Mouse (Mus musculus) midbrain, embryonic 10.5 days (tissue): Measurements from ENCODE around the gene Amph. TPM values are rescaled to one million over a fixed set of nuclear protein-coding genes. Genes with fewer than 3 reads are reported as not detected.
"Not testable (repeated sequence)": the region's sequence is repeated elsewhere in the genome, so short reads cannot be mapped to it uniquely, and the experiment has no call there.

ENCODE experiments used
- DNase-seq: peaks from one replicate; pipeline ENCODE4 v3.0.0-alpha.2; 2017; ENCODE audit warnings: low spot score
- H3K27ac ChIP-seq: fragments of 300-500 bp; sonication (generic); replicated peaks from 2 replicates; pipeline ENCODE4 v1.5.1; 2016; ENCODE audit warnings: mild to moderate bottlenecking
- H3K27me3 ChIP-seq: fragments of 300-500 bp; sonication (generic); 2 replicates; pipeline ENCODE4 v1.6.1; 2016; ENCODE audit warnings: low read depth, mild to moderate bottlenecking; ENCODE audit not compliant: poor library complexity, severe bottlenecking
- H3K36me3 ChIP-seq: fragments of 300-500 bp; sonication (generic); 2 replicates; pipeline ENCODE4 v1.6.1; 2016; ENCODE audit warnings: mild to moderate bottlenecking, moderate library complexity
- H3K4me1 ChIP-seq: fragments of 300-500 bp; sonication (generic); 2 replicates; pipeline ENCODE4 v1.6.1; 2016
- H3K4me3 ChIP-seq: fragments of 300-500 bp; sonication (generic); 2 replicates; pipeline ENCODE4 v1.5.1; 2016; ENCODE audit warnings: mild to moderate bottlenecking, moderate library complexity
- H3K9me3 ChIP-seq: fragments of 300-500 bp; sonication (generic); replicated peaks from 2 replicates; pipeline ENCODE4 v1.6.1; 2016; ENCODE audit warnings: mild to moderate bottlenecking
- WGBS: fragments of 180-500 bp; shearing (Covaris S2); methylation state at CpG from one replicate; pipeline ENCODE4 v1.1.7; 2016; 5-methylcytosine and 5-hydroxymethylcytosine counted together
- polyA plus RNA-seq: library from polyadenylated mRNA; unstranded; fragments of >200 nt; fragmentation: Nextera tagmentation; extraction: Ambion mirVana; gene quantifications from 2 replicates; pipeline ENCODE4 v1.2.1, GENCODE M21; 2016

Gene Amph
- 4.9 and 7.3 TPM in 2 replicates for polyA plus RNA-seq

- under 1% methylated on average over 70 of the region's 70 CpGs for WGBS
- peak; percentile 84 for DNase-seq
- Histone ChIP-seq H3K4me1 (peaks cover 22% of the 10 kb centered on the region), H3K9me3 (no peaks in the 10 kb centered on the region), H3K27me3 (peaks cover 38% of the 10 kb centered on the region), H3K36me3 (no peaks in the 10 kb centered on the region), H3K27ac (peak within 1 kb of the TSS; percentile 85), H3K4me3 (peak within 1 kb of the TSS; percentile 78)
Observed at GRCm38 (mm10) chr13:18948171-18949028, at the start of gene Amph. Gene Amph, plus strand, starts transcription at chr13:18948205.

- Histone ChIP-seq H3K9me3 (no peaks in the 10 kb centered on the region; the same call in 1 of the 2 replicates), H3K4me1 (no peaks in the 10 kb centered on the region), H3K27ac (no peak overlapping the region), H3K4me3 (no peak overlapping the region), H3K36me3 (no peaks in the 10 kb centered on the region), H3K27me3 (no peaks in the 10 kb centered on the region)
- no peak for DNase-seq
- WGBS: 92% methylated on average over 6 of the region's 6 CpGs
Observed at GRCm38 (mm10) chr13:18903623-18904022, 44.4 kb upstream of the Amph start.

- Histone ChIP-seq H3K27me3 (no peaks in the 10 kb centered on the region), H3K4me1 (no peaks in the 10 kb centered on the region), H3K9me3 (no peaks in the 10 kb centered on the region), H3K36me3 (no peaks in the 10 kb centered on the region), H3K4me3 (no peak overlapping the region), H3K27ac (no peak overlapping the region)
- 90% methylated on average over 4 of the region's 4 CpGs for WGBS
- DNase-seq: no peak
Observed at GRCm38 (mm10) chr13:18914774-18915173, 33.2 kb upstream of the Amph start.

GRCm38 (mm10) chr13:18933191-18933590 is 14.8 kb upstream of the Amph start:
- DNase-seq, H3K36me3 ChIP-seq: not testable (repeated sequence)
- WGBS: 94% methylated on average over 1 of the region's 2 CpGs

GRCm38 (mm10) chr13:18947686-18948085 is 319 bp upstream of the Amph start:
- no peaks in the 10 kb centered on the region for H3K9me3 ChIP-seq
- peak overlapping the region; percentile 78 for H3K4me3 ChIP-seq
- H3K36me3 ChIP-seq: no peaks in the 10 kb centered on the region
- H3K4me1 ChIP-seq: peaks cover 18% of the 10 kb centered on the region
- 22% methylated on average over 5 of the region's 5 CpGs for WGBS
- H3K27ac ChIP-seq: peak overlapping the region; percentile 85
- H3K27me3 ChIP-seq: peaks cover 38% of the 10 kb centered on the region
- peak; percentile 12 for DNase-seq

More at GRCm38 (mm10) chr13:18933191-18933590, 14.8 kb upstream of the Amph start:
- not testable (repeated sequence) for H3K4me1 ChIP-seq, H3K27me3 ChIP-seq, H3K4me3 ChIP-seq, H3K9me3 ChIP-seq, H3K27ac ChIP-seq

GRCm38 (mm10) chr13:18949029-18949350 is 985 bp downstream of the Amph start:
- H3K4me1 ChIP-seq: peaks cover 25% of the 10 kb centered on the region
- no peak for DNase-seq
- peak overlapping the region; percentile 78 for H3K4me3 ChIP-seq
- H3K27me3 ChIP-seq: peaks cover 38% of the 10 kb centered on the region
- 13% methylated on average over 5 of the region's 5 CpGs for WGBS
- no peaks in the 10 kb centered on the region for H3K9me3 ChIP-seq
- no peaks in the 10 kb centered on the region for H3K36me3 ChIP-seq
- H3K27ac ChIP-seq: no peak overlapping the region

- H3K4me3 ChIP-seq: peak overlapping the region; percentile 78; the same call in 1 of the 2 replicates
- no peaks in the 10 kb centered on the region for H3K36me3 ChIP-seq
- 71% methylated on average over 11 of the region's 11 CpGs for WGBS
- no peak for DNase-seq
- no peak overlapping the region for H3K27ac ChIP-seq
- H3K9me3 ChIP-seq: no peaks in the 10 kb centered on the region
- peaks cover 25% of the 10 kb centered on the region for H3K4me1 ChIP-seq
- H3K27me3 ChIP-seq: peaks cover 38% of the 10 kb centered on the region
Observed at GRCm38 (mm10) chr13:18949626-18950200, 1.7 kb downstream of the Amph start.

- Histone ChIP-seq H3K36me3 (no peaks in the 10 kb centered on the region), H3K4me1 (peaks cover 18% of the 10 kb centered on the region), H3K27me3 (peaks cover 21% of the 10 kb centered on the region), H3K9me3 (no peaks in the 10 kb centered on the region), H3K27ac (no peak overlapping the region), H3K4me3 (no peak overlapping the region)
- WGBS: 89% methylated on average over 4 of the region's 4 CpGs
- no peak for DNase-seq
Observed at GRCm38 (mm10) chr13:18953575-18953974, 5.6 kb downstream of the Amph start.

- Histone ChIP-seq H3K27me3 (no peaks in the 10 kb centered on the region), H3K27ac (no peak overlapping the region), H3K9me3 (no peaks in the 10 kb centered on the region), H3K36me3 (no peaks in the 10 kb centered on the region), H3K4me3 (no peak overlapping the region), H3K4me1 (0 out of 2 replicates have a peak, but pooled peaks cover 7% of the 10 kb centered on the region)
- DNase-seq: no peak
- 93% methylated on average over 11 of the region's 11 CpGs for WGBS
Observed at GRCm38 (mm10) chr13:18956065-18956913, 8.3 kb downstream of the Amph start.

- H3K27me3 ChIP-seq: no peaks in the 10 kb centered on the region
- H3K4me1 ChIP-seq: 0 out of 2 replicates have a peak, but pooled peaks cover 7% of the 10 kb centered on the region
- DNase-seq: no peak
- no peak overlapping the region for H3K27ac ChIP-seq
- no peaks in the 10 kb centered on the region for H3K9me3 ChIP-seq
- no peak overlapping the region for H3K4me3 ChIP-seq
- no peaks in the 10 kb centered on the region for H3K36me3 ChIP-seq
- WGBS: 89% methylated on average over 3 of the region's 3 CpGs
Observed at GRCm38 (mm10) chr13:18957028-18957427, 9.0 kb downstream of the Amph start.

GRCm38 (mm10) chr13:18972571-18972970 is 24.6 kb downstream of the Amph start:
- no peaks in the 10 kb centered on the region for H3K9me3 ChIP-seq
- 93% methylated on average over 3 of the region's 3 CpGs for WGBS
- no peaks in the 10 kb centered on the region for H3K36me3 ChIP-seq
- no peak overlapping the region for H3K4me3 ChIP-seq
- no peaks in the 10 kb centered on the region for H3K4me1 ChIP-seq
- no peak for DNase-seq
- no peaks in the 10 kb centered on the region for H3K27me3 ChIP-seq
- H3K27ac ChIP-seq: no peak overlapping the region

GRCm38 (mm10) chr13:18974351-18974750 is 26.3 kb downstream of the Amph start:
- DNase-seq: no peak
- H3K4me3 ChIP-seq: no peak overlapping the region
- 93% methylated on average over 5 of the region's 5 CpGs for WGBS
- no peaks in the 10 kb centered on the region for H3K9me3 ChIP-seq
- H3K27me3 ChIP-seq: no peaks in the 10 kb centered on the region
- no peaks in the 10 kb centered on the region for H3K4me1 ChIP-seq
- no peaks in the 10 kb centered on the region for H3K36me3 ChIP-seq
- no peak overlapping the region for H3K27ac ChIP-seq
